25 mouse cellular contexts compared by ENCODE assay signal in genomic region chr9:61155851-61156250, GRCm38 (mm10).
DNase-seq lines count a peak whose midpoint lies in the region; ATAC-seq and TF ChIP-seq lines count a peak whose summit lies in the region.
"Had no signal": no experiment of that assay in that cellular context is flagged by ENCODE, and none has a peak within 500 bp of the region (broad histone marks: within the 10 kb centered on the region; RNA-seq: fewer than 3 reads in every experiment).

No protein-coding gene starts in this region.

- 0 out of 2 replicates have a peak overlapping the region, but pooled peaks have one; percentile 19 for H3K27ac ChIP-seq in embryonic facial prominence, embryonic 12.5 days
- no peak overlapping the region; the same call in 1 of the 2 replicates for H3K27ac ChIP-seq in embryonic facial prominence, embryonic 10.5 days (replicated peaks)
- no peak overlapping the region for H3K27ac ChIP-seq in lung, embryonic 14.5 days (ENCODE audit: low read depth)
- no peak overlapping the region for H3K27ac ChIP-seq in embryonic facial prominence, embryonic 14.5 days (replicated peaks; ENCODE audit: low read depth, low read length)
- H3K27ac ChIP-seq: forebrain, embryonic 13.5 days; hindbrain, embryonic 12.5 days; hindbrain, postnatal 0 days; intestine, embryonic 15.5 days; kidney, embryonic 15.5 days; liver, embryonic 14.5 days; midbrain, embryonic 15.5 days had no signal

- no peak overlapping the region for H3K9ac ChIP-seq in embryonic facial prominence, embryonic 12.5 days
- H3K9ac ChIP-seq in lung, embryonic 14.5 days, result no peak overlapping the region
- H3K9ac ChIP-seq in embryonic facial prominence, embryonic 14.5 days (ENCODE audit: low read depth, low read length), result no peak overlapping the region
- H3K9ac ChIP-seq: forebrain, embryonic 13.5 days; hindbrain, embryonic 12.5 days; intestine, embryonic 15.5 days; kidney, embryonic 15.5 days; liver, embryonic 14.5 days; midbrain, embryonic 15.5 days had no signal

- H3K36me3 ChIP-seq in embryonic facial prominence, embryonic 12.5 days, result no peaks in the 10 kb centered on the region
- H3K36me3 ChIP-seq in embryonic facial prominence, embryonic 10.5 days (replicated peaks), result no peaks in the 10 kb centered on the region
- H3K36me3 ChIP-seq in lung, embryonic 14.5 days (ENCODE audit: insufficient read depth), result no peaks in the 10 kb centered on the region
- no peaks in the 10 kb centered on the region for H3K36me3 ChIP-seq in embryonic facial prominence, embryonic 14.5 days (ENCODE audit: control insufficient read depth, insufficient read depth, low read length)
- H3K36me3 ChIP-seq: hindbrain, embryonic 12.5 days; intestine, embryonic 15.5 days; kidney, embryonic 15.5 days; midbrain, embryonic 15.5 days had no signal

- TF ChIP-seq CTCF in lung, embryonic 14.5 days (IDR thresholded peaks at IDR 0.05; ENCODE audit: low read depth), result no peak

- no peak overlapping the region for H3K4me3 ChIP-seq in embryonic facial prominence, embryonic 12.5 days
- H3K4me3 ChIP-seq in embryonic facial prominence, embryonic 10.5 days, result no peak overlapping the region
- no peak overlapping the region for H3K4me3 ChIP-seq in lung, embryonic 14.5 days (ENCODE audit: low read depth, low read length)
- H3K4me3 ChIP-seq in embryonic facial prominence, embryonic 14.5 days (ENCODE audit: low read depth, low read length), result no peak overlapping the region
- H3K4me3 ChIP-seq: forebrain, embryonic 13.5 days; hindbrain, embryonic 12.5 days; intestine, embryonic 15.5 days; kidney, embryonic 15.5 days; midbrain, embryonic 15.5 days had no signal

- 46% methylated on average over 14 of the region's 14 CpGs for WGBS in embryonic facial prominence, embryonic 12.5 days
- 64% methylated on average over 14 of the region's 14 CpGs for WGBS in embryonic facial prominence, embryonic 10.5 days
- WGBS in lung, embryonic 14.5 days, result 30% methylated on average over 14 of the region's 14 CpGs
- 45% methylated on average over 14 of the region's 14 CpGs for WGBS in embryonic facial prominence, embryonic 14.5 days

- peaks cover 31% of the 10 kb centered on the region for H3K4me1 ChIP-seq in embryonic facial prominence, embryonic 12.5 days
- H3K4me1 ChIP-seq in embryonic facial prominence, embryonic 10.5 days, result peaks cover 56% of the 10 kb centered on the region
- peaks cover 24% of the 10 kb centered on the region for H3K4me1 ChIP-seq in lung, embryonic 14.5 days (ENCODE audit: insufficient read depth)
- H3K4me1 ChIP-seq in embryonic facial prominence, embryonic 14.5 days (ENCODE audit: control insufficient read depth, insufficient read depth, low read length), result peaks cover 18% of the 10 kb centered on the region

- no peak for DNase-seq in embryonic facial prominence, embryonic 10.5 days (ENCODE audit: low spot score)
- peak; percentile 64 for DNase-seq in lung, embryonic 14.5 days
- DNase-seq in lung, postnatal 36 days, result no peak
- peak; percentile 15 for DNase-seq in R1 (ENCODE audit: low read depth, low spot score)
- DNase-seq in embryonic facial prominence, embryonic 14.5 days (ENCODE audit: low spot score), result peak; percentile 26
- DNase-seq in right cerebral cortex, postnatal 10 days (ENCODE audit: low spot score in 2 of 2), result no peak
- DNase-seq: adrenal gland, adult 2 months; cerebellum, adult 18-20 months; cerebellum, postnatal 10 days; gastrocnemius, postnatal 14 days; heart, postnatal 14 days; left cerebral cortex, postnatal 4 days; liver; lung, adult 2 months; lung, postnatal 14 days had no signal

- H3K27me3 ChIP-seq in embryonic facial prominence, embryonic 12.5 days, result peaks cover 14% of the 10 kb centered on the region; the same call in 1 of the 2 replicates
- H3K27me3 ChIP-seq in embryonic facial prominence, embryonic 10.5 days (replicated peaks; ENCODE audit: low read depth, poor library complexity, severe bottlenecking), result peaks cover 71% of the 10 kb centered on the region
- H3K27me3 ChIP-seq in lung, embryonic 14.5 days (ENCODE audit: insufficient read depth, low read length), result peaks cover 3% of the 10 kb centered on the region; the same call in 1 of the 2 replicates
- H3K27me3 ChIP-seq in embryonic facial prominence, embryonic 14.5 days (replicated peaks; ENCODE audit: control insufficient read depth, insufficient read depth, low read length), result peaks cover 13% of the 10 kb centered on the region
- H3K27me3 ChIP-seq: hindbrain, embryonic 12.5 days; intestine, embryonic 15.5 days; midbrain, embryonic 15.5 days; Patski had no signal

- H3K9me3 ChIP-seq in embryonic facial prominence, embryonic 12.5 days, result no peaks in the 10 kb centered on the region
- H3K9me3 ChIP-seq in embryonic facial prominence, embryonic 10.5 days, result no peaks in the 10 kb centered on the region
- no peaks in the 10 kb centered on the region for H3K9me3 ChIP-seq in lung, embryonic 14.5 days (ENCODE audit: low read depth, low read length)
- no peaks in the 10 kb centered on the region for H3K9me3 ChIP-seq in embryonic facial prominence, embryonic 14.5 days (ENCODE audit: control insufficient read depth, low read length)
- H3K9me3 ChIP-seq: forebrain, embryonic 13.5 days; intestine, embryonic 15.5 days; kidney, embryonic 15.5 days; midbrain, embryonic 15.5 days had no signal

- H3K4me2 ChIP-seq in embryonic facial prominence, embryonic 12.5 days (replicated peaks), result no peak overlapping the region
- H3K4me2 ChIP-seq in lung, embryonic 14.5 days, result peak overlapping the region; percentile 10; the same call in 1 of the 2 replicates
- no peak overlapping the region for H3K4me2 ChIP-seq in embryonic facial prominence, embryonic 14.5 days (ENCODE audit: low read depth, low read length)
- H3K4me2 ChIP-seq: forebrain, embryonic 13.5 days; hindbrain, embryonic 12.5 days; intestine, embryonic 15.5 days; kidney, embryonic 15.5 days; midbrain, embryonic 15.5 days had no signal

- ATAC-seq in embryonic facial prominence, embryonic 12.5 days (ENCODE audit: insufficient number of reproducible peaks, insufficient read depth, low FRiP score, low TSS enrichment), result no peak
- no peak for ATAC-seq in lung, embryonic 14.5 days (ENCODE audit: insufficient read depth)
- no peak for ATAC-seq in embryonic facial prominence, embryonic 14.5 days (ENCODE audit: low read depth)
- ATAC-seq: activated CD4-positive, CD25-positive, alpha-beta regulatory T cell, adult 4 months; forebrain, embryonic 13.5 days; hindbrain, postnatal 0 days; midbrain, embryonic 15.5 days; Patski had no signal

Comparison
In these comparisons a context has a peak if more than half of its experiments do, and no peak if none do; other contexts are left out.
1. DNase-seq: peak in lung, embryonic 14.5 days (single experiment), R1 (single experiment) and embryonic facial prominence, embryonic 14.5 days (single experiment); none in embryonic facial prominence, embryonic 10.5 days (single experiment), lung, postnatal 36 days (single experiment) and right cerebral cortex, postnatal 10 days (0 of 2).